Mouse (Mus musculus): ENCODE data around the gene Lepr.

- TF ChIP-seq CTCF (IDR thresholded peaks at IDR 0.05; ENCODE audit: low read depth) (no peak), EP300 (IDR thresholded peaks at IDR 0.05; ENCODE audit: low read depth) (no peak)
Observed at GRCm38 (mm10) chr4:101850908-101851307, 133.7 kb downstream of the Lepr start.

Measured in heart, postnatal 0 days (tissue).